ENCODE assay signal across 12 mouse cellular contexts in the genomic region with DNA sequence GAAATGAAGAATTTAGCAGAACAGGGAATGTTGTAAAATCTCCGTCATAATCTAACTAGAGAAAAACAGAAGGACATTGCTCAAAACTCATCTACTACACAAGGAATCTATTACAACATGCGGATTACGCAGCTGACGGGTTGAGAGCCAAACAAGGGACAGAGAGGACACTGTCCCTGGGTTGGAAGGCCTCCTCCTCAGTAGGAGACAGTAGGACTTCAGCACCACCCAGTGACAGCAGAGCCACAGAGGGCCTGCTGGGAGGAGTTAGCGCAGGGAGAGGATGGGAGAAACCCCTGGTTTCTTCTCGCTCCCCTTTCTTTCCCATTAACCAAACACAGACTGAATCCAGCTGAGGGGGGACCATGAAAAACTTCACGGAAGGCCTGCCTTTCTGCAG. TPM values are rescaled to one million over a fixed set of nuclear protein-coding genes. Genes with fewer than 3 reads are reported as not detected.
A peak's percentile ranks its signal among the peaks of the same experiment; 100 is the strongest.
DNase-seq lines count a peak whose midpoint lies in the region; ATAC-seq lines count a peak whose summit lies in the region.
"Had no signal": no experiment of that assay in that cellular context is flagged by ENCODE, and none has a peak within 500 bp of the region (broad histone marks: within the 10 kb centered on the region; RNA-seq: fewer than 3 reads in every experiment).

No protein-coding gene starts in this region.

- H3K4me2 ChIP-seq in kidney, embryonic 16.5 days (replicated peaks; ENCODE audit: low read depth, low read length), result no peak overlapping the region
- H3K4me2 ChIP-seq: intestine, embryonic 15.5 days; liver, embryonic 13.5 days had no signal

- no peaks in the 10 kb centered on the region for H3K9me3 ChIP-seq in kidney, embryonic 16.5 days (ENCODE audit: low read length)
- H3K9me3 ChIP-seq: intestine, embryonic 15.5 days; liver, embryonic 13.5 days had no signal

- DNase-seq in adrenal gland, postnatal 36 days, result peak; percentile 13 to 54
- no peak for DNase-seq in adrenal gland, adult 8-10 months
- DNase-seq in kidney, adult 18-20 months, result no peak
- DNase-seq in lung, postnatal 4 days, result peak; percentile 32 to 37
- DNase-seq in lung, adult 18-20 months, result no peak
- peak; percentile 64 for DNase-seq in telencephalon, adult 2 months (ENCODE audit: low read depth, low spot score)
- no peak for DNase-seq in retina, postnatal 1 day
- DNase-seq: embryo, embryonic 11 days; liver, embryonic 13.5 days; spleen, adult 18-20 months had no signal

- 59% methylated on average over 7 of the region's 7 CpGs for WGBS in kidney, embryonic 16.5 days

- no peaks in the 10 kb centered on the region for H3K36me3 ChIP-seq in kidney, embryonic 16.5 days (ENCODE audit: insufficient read depth, low read length)
- H3K36me3 ChIP-seq: intestine, embryonic 15.5 days; liver, embryonic 13.5 days had no signal

- no peaks in the 10 kb centered on the region for H3K27me3 ChIP-seq in kidney, embryonic 16.5 days (ENCODE audit: insufficient read depth, low read length)
- H3K27me3 ChIP-seq: intestine, embryonic 15.5 days; liver, embryonic 13.5 days had no signal

- peak; percentile 63; the same call in 1 of the 2 replicates for ATAC-seq in kidney, embryonic 16.5 days (ENCODE audit: low FRiP score, low TSS enrichment)
- ATAC-seq: intestine, embryonic 15.5 days had no signal

- peaks cover 8% of the 10 kb centered on the region for H3K4me1 ChIP-seq in kidney, embryonic 16.5 days (ENCODE audit: insufficient read depth, low read length)

- H3K9ac ChIP-seq in kidney, embryonic 16.5 days (replicated peaks; ENCODE audit: low read length), result no peak overlapping the region
- H3K9ac ChIP-seq: intestine, embryonic 15.5 days; liver, embryonic 13.5 days had no signal

- no peak overlapping the region for H3K4me3 ChIP-seq in kidney, embryonic 16.5 days (ENCODE audit: low read length)
- H3K4me3 ChIP-seq: intestine, embryonic 15.5 days; liver, embryonic 13.5 days had no signal

- H3K27ac ChIP-seq in kidney, embryonic 16.5 days (ENCODE audit: low read length), result peak overlapping the region; percentile 36; the same call in 1 of the 2 replicates
- H3K27ac ChIP-seq: intestine, embryonic 15.5 days; liver, embryonic 13.5 days had no signal

RNA-seq across cellular contexts. Expression of a gene that starts 5.2 kb away (rescaled TPM):
- total RNA-seq in adrenal gland, postnatal 36 days (2021), result 10 to 100 TPM; 85.6 to 95.6 TPM
- 100 to 1,000 TPM in 1 of 4 experiments, 10 to 100 TPM in 3; 84.3 to 108 (median 91.7) TPM for total RNA-seq in adrenal gland, adult 8-10 months (2022)
- 131 and 134 TPM in 2 replicates for polyA plus RNA-seq in kidney, embryonic 16.5 days (2015; fragmentation: Nextera tagmentation; extraction: Ambion mirVana)

RNA-seq across cellular contexts. Expression of a gene that starts 53.6 kb away (rescaled TPM):
- 10 to 100 TPM; 34.5 to 44.1 TPM for total RNA-seq in adrenal gland, postnatal 36 days (2021)
- total RNA-seq in adrenal gland, adult 8-10 months (2022), result 10 to 100 TPM; 36.2 to 46.8 (median 38.1) TPM
- 18.0 and 18.3 TPM in 2 replicates for polyA plus RNA-seq in kidney, embryonic 16.5 days (2015; fragmentation: Nextera tagmentation; extraction: Ambion mirVana)

Comparison
In these comparisons a context has a peak if more than half of its experiments do, and no peak if none do; other contexts are left out.
1. DNase-seq: peak in adrenal gland, postnatal 36 days (2 of 2), lung, postnatal 4 days (2 of 2) and telencephalon, adult 2 months (single experiment); none in adrenal gland, adult 8-10 months (single experiment), kidney, adult 18-20 months (single experiment), lung, adult 18-20 months (0 of 2) and retina, postnatal 1 day (single experiment).